Mouse (Mus musculus): ENCODE measurements at regions not wholly inside any gene's neighbourhood (a gene's known extent, or its start where the extent isn't known, plus 50 kb on each side); places are given as distances from the start of the nearest gene placed in this dataset.

DNA sequence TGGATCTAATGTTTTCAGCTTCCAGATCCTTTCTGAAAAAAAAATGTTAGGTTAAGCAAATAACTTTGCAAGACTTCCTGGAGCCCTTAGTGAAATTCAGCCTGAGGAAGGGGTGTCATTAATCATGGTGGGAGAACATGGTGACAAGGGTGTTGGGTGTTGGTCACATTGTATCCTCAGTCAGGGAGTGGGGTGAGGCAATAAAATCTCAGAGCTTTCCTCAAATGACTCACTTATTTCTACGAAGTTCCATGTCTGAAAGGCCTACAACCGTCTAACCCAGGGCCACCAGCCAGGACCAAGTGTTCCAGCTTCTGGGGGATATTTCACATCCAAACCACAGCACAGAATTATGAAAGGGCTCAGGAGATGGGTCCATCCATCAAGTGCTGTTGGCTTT is 117.7 kb upstream of the Nr2f2 start:
- TF ChIP-seq POLR2A (IDR thresholded peaks at IDR 0.05; ENCODE audit: low read depth, low read length) (no peak), CTCF (conservative IDR thresholded peaks at IDR 0.05; ENCODE audit: insufficient read depth, insufficient read length, low read depth, low read length) (no peak)
- WGBS, result 65% methylated on average over 2 of the region's 2 CpGs
- no peaks in the 10 kb centered on the region for H3K4me1 ChIP-seq (ENCODE audit: control insufficient read depth, insufficient read depth, low read length)
- no peaks in the 10 kb centered on the region for H3K36me3 ChIP-seq (ENCODE audit: control insufficient read depth, insufficient read depth, low read length)
- no peak overlapping the region for H3K4me3 ChIP-seq (ENCODE audit: insufficient read depth, low read depth, low read length)
- no peak for DNase-seq
- no peak overlapping the region for H3K27ac ChIP-seq (ENCODE audit: insufficient read depth, low read depth, low read length)
- no peaks in the 10 kb centered on the region for H3K27me3 ChIP-seq (replicated peaks; ENCODE audit: control insufficient read depth, insufficient read depth, low read length)

- DNase-seq, result no peak
- WGBS, result 77% methylated on average over 3 of the region's 3 CpGs
- no peaks in the 10 kb centered on the region for H3K27me3 ChIP-seq (replicated peaks; ENCODE audit: control insufficient read depth, insufficient read depth, low read length)
- no peak overlapping the region for H3K27ac ChIP-seq (ENCODE audit: insufficient read depth, low read depth, low read length)
- H3K4me1 ChIP-seq (ENCODE audit: control insufficient read depth, insufficient read depth, low read length), result no peaks in the 10 kb centered on the region
- TF ChIP-seq POLR2A (IDR thresholded peaks at IDR 0.05; ENCODE audit: low read depth, low read length) (no peak), CTCF (conservative IDR thresholded peaks at IDR 0.05; ENCODE audit: insufficient read depth, insufficient read length, low read depth, low read length) (no peak)
- no peaks in the 10 kb centered on the region for H3K36me3 ChIP-seq (ENCODE audit: control insufficient read depth, insufficient read depth, low read length)
- H3K4me3 ChIP-seq (ENCODE audit: insufficient read depth, low read depth, low read length), result no peak overlapping the region
Measured at GRCm38 (mm10) chr7:70483536-70483935, 117.0 kb upstream of the Nr2f2 start.

GRCm38 (mm10) chr7:70481880-70482279 is 115.3 kb upstream of the Nr2f2 start:
- 79% methylated on average over 10 of the region's 10 CpGs for WGBS
- no peaks in the 10 kb centered on the region for H3K4me1 ChIP-seq (ENCODE audit: control insufficient read depth, insufficient read depth, low read length)
- no peak overlapping the region for H3K27ac ChIP-seq (ENCODE audit: insufficient read depth, low read depth, low read length)
- H3K36me3 ChIP-seq (ENCODE audit: control insufficient read depth, insufficient read depth, low read length), result no peaks in the 10 kb centered on the region
- H3K27me3 ChIP-seq (replicated peaks; ENCODE audit: control insufficient read depth, insufficient read depth, low read length), result no peaks in the 10 kb centered on the region
- no peak for TF ChIP-seq POLR2A (IDR thresholded peaks at IDR 0.05; ENCODE audit: low read depth, low read length)
- no peak for TF ChIP-seq CTCF (conservative IDR thresholded peaks at IDR 0.05; ENCODE audit: insufficient read depth, insufficient read length, low read depth, low read length)
- no peak overlapping the region for H3K4me3 ChIP-seq (ENCODE audit: insufficient read depth, low read depth, low read length)
- DNase-seq, result no peak

- TF ChIP-seq CTCF (conservative IDR thresholded peaks at IDR 0.05; ENCODE audit: insufficient read depth, insufficient read length, low read depth, low read length) (no peak), POLR2A (IDR thresholded peaks at IDR 0.05; ENCODE audit: low read depth, low read length) (no peak)
- DNase-seq, result peak; percentile 55
- H3K4me3 ChIP-seq (ENCODE audit: insufficient read depth, low read depth, low read length), result no peak overlapping the region
- H3K4me1 ChIP-seq (ENCODE audit: control insufficient read depth, insufficient read depth, low read length), result no peaks in the 10 kb centered on the region
- H3K36me3 ChIP-seq (ENCODE audit: control insufficient read depth, insufficient read depth, low read length), result no peaks in the 10 kb centered on the region
- no peak overlapping the region for H3K27ac ChIP-seq (ENCODE audit: insufficient read depth, low read depth, low read length)
- no peaks in the 10 kb centered on the region for H3K27me3 ChIP-seq (replicated peaks; ENCODE audit: control insufficient read depth, insufficient read depth, low read length)
- 59% methylated on average over 4 of the region's 4 CpGs for WGBS
Measured at GRCm38 (mm10) chr7:70472786-70473185, 106.3 kb upstream of the Nr2f2 start.

DNA sequence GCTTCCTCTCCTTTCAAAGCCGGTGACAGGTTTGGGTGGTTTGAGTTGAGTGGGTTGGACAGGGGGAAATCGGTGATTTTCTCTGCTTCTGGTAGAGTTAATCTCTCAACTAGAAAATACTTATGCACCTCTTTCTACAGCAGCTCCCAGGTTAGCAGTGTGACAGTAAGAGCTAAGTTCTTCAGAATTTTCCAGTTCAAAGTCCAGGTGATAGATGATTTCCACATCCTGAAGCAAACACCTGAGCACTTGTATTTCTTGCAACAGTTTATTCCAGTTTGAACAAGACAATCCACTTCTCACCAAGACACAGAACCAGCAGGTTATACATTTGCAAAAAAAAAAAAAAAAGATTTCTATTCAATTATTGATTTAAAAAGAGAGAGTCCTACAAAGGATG is 104.0 kb upstream of the Nr2f2 start:
- DNase-seq, result no peak
- H3K27me3 ChIP-seq (replicated peaks; ENCODE audit: control insufficient read depth, insufficient read depth, low read length), result no peaks in the 10 kb centered on the region
- no peak overlapping the region for H3K27ac ChIP-seq (ENCODE audit: insufficient read depth, low read depth, low read length)
- H3K4me1 ChIP-seq (ENCODE audit: control insufficient read depth, insufficient read depth, low read length), result no peaks in the 10 kb centered on the region
- TF ChIP-seq CTCF (conservative IDR thresholded peaks at IDR 0.05; ENCODE audit: insufficient read depth, insufficient read length, low read depth, low read length), result no peak
- TF ChIP-seq POLR2A (IDR thresholded peaks at IDR 0.05; ENCODE audit: low read depth, low read length), result no peak
- H3K36me3 ChIP-seq (ENCODE audit: control insufficient read depth, insufficient read depth, low read length), result no peaks in the 10 kb centered on the region
- no peak overlapping the region for H3K4me3 ChIP-seq (ENCODE audit: insufficient read depth, low read depth, low read length)
- WGBS, result 84% methylated on average over 2 of the region's 2 CpGs

GRCm38 (mm10) chr7:70462131-70462530 is 95.6 kb upstream of the Nr2f2 start:
- no peak for DNase-seq
- H3K27ac ChIP-seq (ENCODE audit: insufficient read depth, low read depth, low read length), result no peak overlapping the region
- TF ChIP-seq POLR2A (IDR thresholded peaks at IDR 0.05; ENCODE audit: low read depth, low read length) (no peak), CTCF (conservative IDR thresholded peaks at IDR 0.05; ENCODE audit: insufficient read depth, insufficient read length, low read depth, low read length) (no peak)
- no peaks in the 10 kb centered on the region for H3K36me3 ChIP-seq (ENCODE audit: control insufficient read depth, insufficient read depth, low read length)
- no peaks in the 10 kb centered on the region; the same call in 1 of the 2 replicates for H3K27me3 ChIP-seq (replicated peaks; ENCODE audit: control insufficient read depth, insufficient read depth, low read length)
- no peak overlapping the region for H3K4me3 ChIP-seq (ENCODE audit: insufficient read depth, low read depth, low read length)
- 67% methylated on average over 4 of the region's 4 CpGs for WGBS
- no peaks in the 10 kb centered on the region for H3K4me1 ChIP-seq (ENCODE audit: control insufficient read depth, insufficient read depth, low read length)

DNA sequence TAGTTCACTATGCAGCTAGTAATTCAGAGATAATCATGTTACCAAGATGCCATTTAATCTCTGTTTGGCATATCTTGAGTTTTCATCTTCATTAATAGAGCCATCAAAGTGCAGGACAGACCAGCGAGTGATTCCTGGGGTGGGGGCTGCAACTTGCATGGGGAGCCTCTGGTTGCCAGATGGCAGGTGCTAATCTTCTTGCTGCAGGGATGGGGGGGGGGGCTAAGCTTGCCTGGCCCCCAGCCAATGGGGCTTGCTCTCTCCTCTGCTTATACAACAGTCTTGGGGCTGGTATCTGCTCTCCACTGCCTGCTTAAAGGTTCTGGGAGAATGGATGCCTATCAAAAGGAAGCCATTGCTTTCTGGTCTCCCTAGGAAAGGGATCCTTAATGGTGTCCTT is 88.0 kb upstream of the Nr2f2 start:
- Histone ChIP-seq H3K36me3 (ENCODE audit: control insufficient read depth, insufficient read depth, low read length) (no peaks in the 10 kb centered on the region), H3K27me3 (replicated peaks; ENCODE audit: control insufficient read depth, insufficient read depth, low read length) (no peaks in the 10 kb centered on the region; the same call in 1 of the 2 replicates), H3K27ac (ENCODE audit: insufficient read depth, low read depth, low read length) (no peak overlapping the region), H3K4me3 (ENCODE audit: insufficient read depth, low read depth, low read length) (no peak overlapping the region), H3K4me1 (ENCODE audit: control insufficient read depth, insufficient read depth, low read length) (no peaks in the 10 kb centered on the region)
- 95% methylated on average over 1 of the region's 1 CpGs for whole genome bisulfite sequencing
- DNase-seq, result no peak
- no peak for TF ChIP-seq CTCF (conservative IDR thresholded peaks at IDR 0.05; ENCODE audit: insufficient read depth, insufficient read length, low read depth, low read length)
- no peak for TF ChIP-seq POLR2A (IDR thresholded peaks at IDR 0.05; ENCODE audit: low read depth, low read length)

GRCm38 (mm10) chr7:70452816-70453215 is 86.3 kb upstream of the Nr2f2 start:
- H3K27me3 ChIP-seq (replicated peaks; ENCODE audit: control insufficient read depth, insufficient read depth, low read length), result no peaks in the 10 kb centered on the region; the same call in 1 of the 2 replicates
- TF ChIP-seq CTCF (conservative IDR thresholded peaks at IDR 0.05; ENCODE audit: insufficient read depth, insufficient read length, low read depth, low read length) (no peak), POLR2A (IDR thresholded peaks at IDR 0.05; ENCODE audit: low read depth, low read length) (no peak)
- no peaks in the 10 kb centered on the region for H3K4me1 ChIP-seq (ENCODE audit: control insufficient read depth, insufficient read depth, low read length)
- no peak overlapping the region for H3K27ac ChIP-seq (ENCODE audit: insufficient read depth, low read depth, low read length)
- H3K36me3 ChIP-seq (ENCODE audit: control insufficient read depth, insufficient read depth, low read length), result no peaks in the 10 kb centered on the region
- peak; percentile 21 for DNase-seq
- WGBS, result 68% methylated on average over 4 of the region's 4 CpGs
- H3K4me3 ChIP-seq (ENCODE audit: insufficient read depth, low read depth, low read length), result no peak overlapping the region

All from kidney, adult 2 months (tissue).